Mouse (Mus musculus) frontal cortex, adult (tissue): ENCODE measurements around the gene Dlg2.

Experiments
- ATAC-seq: cut with Nextera tagmentation; 2 replicates; pipeline ENCODE4 v1.9.2; 2017; ENCODE audit warnings: mild to moderate bottlenecking, moderate library complexity, mixed read lengths; ENCODE audit not compliant: low TSS enrichment

Dlg2 gene

GRCm38 (mm10) chr7:90476313-90477245 lies at the start of gene Dlg2:
Gene Dlg2 (plus strand): TSS chr7:90476672.
- ATAC-seq = peak; percentile 35

DNA sequence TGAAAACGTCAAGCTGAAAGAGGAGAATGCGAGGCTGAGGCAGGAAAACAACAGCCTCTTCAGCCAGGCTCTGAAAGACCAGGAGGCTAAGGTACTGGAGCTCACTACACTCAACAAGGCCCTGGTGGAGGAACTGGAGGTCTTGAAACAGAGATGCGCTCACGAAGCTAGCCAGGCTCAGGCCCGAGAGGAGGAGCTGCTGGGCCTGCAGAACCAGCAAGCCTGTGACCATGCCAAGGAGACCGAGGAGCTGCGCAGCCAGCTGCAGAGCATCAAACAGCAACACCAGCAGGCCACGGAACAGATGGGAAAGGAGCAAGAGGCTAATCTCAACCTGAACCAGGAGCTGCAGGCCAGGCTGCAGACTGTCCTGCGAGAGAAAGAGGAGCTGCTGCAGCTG lies 49.5 kb upstream of the Dlg2 start:
- ATAC-seq = no peak

- ATAC-seq = no peak
Observed at GRCm38 (mm10) chr7:90432221-90432620, 44.3 kb upstream of the Dlg2 start.

- ATAC-seq = no peak
Observed at GRCm38 (mm10) chr7:90440044-90440443, 36.4 kb upstream of the Dlg2 start.

- ATAC-seq = 0 out of 2 replicates have a peak, but pooled peaks have one; percentile 1
Observed at GRCm38 (mm10) chr7:90442070-90442469, 34.4 kb upstream of the Dlg2 start.

- peak; percentile 92 for ATAC-seq
Observed at GRCm38 (mm10) chr7:90442518-90443080, 33.9 kb upstream of the Dlg2 start, which contains the start of gene Crebzf. Gene Crebzf (plus strand): TSS chr7:90442729.

GRCm38 (mm10) chr7:90443101-90444091 lies 33.1 kb upstream of the Dlg2 start:
- peak; percentile 65 for ATAC-seq

DNA sequence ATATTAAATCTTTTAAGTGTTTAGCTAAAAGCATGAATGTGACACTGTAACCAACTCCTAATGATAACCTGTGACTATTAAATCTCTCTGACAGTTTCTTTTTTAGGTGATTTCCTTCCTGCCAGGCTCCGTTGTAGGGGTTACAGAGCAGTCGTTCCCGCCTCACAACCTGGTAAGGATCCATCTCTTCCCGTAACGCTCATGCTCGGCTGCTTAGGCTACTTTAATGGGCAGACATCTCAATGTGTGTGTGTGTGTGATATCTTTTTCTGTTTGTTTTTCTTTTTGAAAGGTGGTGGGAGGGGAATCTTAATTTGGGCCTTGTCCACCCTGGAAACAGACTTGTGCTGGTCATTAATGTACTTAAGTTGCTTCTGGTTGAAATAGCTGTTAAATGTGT lies 32.3 kb upstream of the Dlg2 start:
- no peak for ATAC-seq

DNA sequence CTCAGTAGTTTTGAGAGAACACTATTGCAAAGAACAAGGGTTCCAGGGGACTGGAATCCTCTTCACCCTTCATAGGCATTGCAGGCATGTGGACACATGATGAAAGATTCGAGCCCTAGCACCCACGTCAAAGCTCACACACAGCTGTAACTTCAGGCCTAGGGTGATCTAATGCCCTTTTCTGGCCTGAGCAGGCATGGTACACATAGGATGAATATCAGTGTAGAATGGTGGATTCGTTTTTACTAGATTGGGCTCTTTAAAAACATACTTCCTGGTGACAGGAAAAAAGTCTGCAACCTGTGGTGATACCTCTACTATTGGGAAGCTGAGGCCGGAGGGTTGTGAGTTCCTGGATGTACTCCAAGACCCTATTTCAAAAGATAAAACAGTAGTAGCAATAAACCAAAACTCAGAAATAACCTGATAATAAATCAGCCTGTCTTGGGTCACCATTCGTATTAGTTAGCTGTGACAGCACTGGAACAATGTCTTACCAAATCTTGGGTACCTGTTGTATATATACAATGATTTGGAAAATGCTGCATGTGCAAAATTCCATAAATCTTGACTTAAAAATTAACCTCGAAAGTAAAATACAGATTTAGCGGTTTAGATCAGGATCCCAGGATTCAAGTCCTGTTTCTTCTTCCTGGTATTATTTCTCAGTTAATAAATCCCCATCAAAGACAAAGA lies 20.2 kb upstream of the Dlg2 start:
- no peak for ATAC-seq

DNA sequence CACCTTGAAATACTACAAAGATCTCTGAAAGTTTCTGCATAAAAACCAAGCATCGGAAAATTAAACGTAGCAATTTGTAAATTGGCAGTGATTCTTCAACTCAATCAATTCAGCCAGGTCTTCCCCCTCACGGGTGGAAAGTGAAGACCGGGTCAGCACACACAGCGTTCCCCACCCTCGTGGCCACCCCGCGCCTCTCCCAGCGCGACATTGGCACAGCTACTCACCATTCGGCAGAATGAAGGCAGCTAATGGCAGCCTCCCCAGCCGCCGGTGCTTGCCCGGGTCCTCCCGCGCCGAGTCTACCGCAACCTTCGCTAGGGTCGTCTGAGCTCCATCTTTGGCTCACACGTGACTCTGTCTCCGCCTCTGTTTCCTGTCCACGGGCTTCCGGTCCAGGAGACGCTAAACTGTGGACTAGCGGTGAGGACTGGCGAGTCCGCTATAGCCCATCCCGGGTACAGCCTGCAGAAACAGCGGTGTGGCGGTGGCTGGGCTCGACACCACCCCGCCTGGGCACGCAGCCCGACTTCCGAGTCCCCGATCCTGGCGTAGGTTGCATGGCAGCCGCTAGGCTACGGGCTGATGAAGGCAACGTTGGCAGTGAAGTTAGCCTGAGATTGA lies 19.5 kb upstream of the Dlg2 start, which contains the start of gene Tmem126a:
Gene Tmem126a, minus strand, starts transcription at position 385 of the 624 bp plus-strand sequence.
- ATAC-seq = peak; percentile 89

DNA sequence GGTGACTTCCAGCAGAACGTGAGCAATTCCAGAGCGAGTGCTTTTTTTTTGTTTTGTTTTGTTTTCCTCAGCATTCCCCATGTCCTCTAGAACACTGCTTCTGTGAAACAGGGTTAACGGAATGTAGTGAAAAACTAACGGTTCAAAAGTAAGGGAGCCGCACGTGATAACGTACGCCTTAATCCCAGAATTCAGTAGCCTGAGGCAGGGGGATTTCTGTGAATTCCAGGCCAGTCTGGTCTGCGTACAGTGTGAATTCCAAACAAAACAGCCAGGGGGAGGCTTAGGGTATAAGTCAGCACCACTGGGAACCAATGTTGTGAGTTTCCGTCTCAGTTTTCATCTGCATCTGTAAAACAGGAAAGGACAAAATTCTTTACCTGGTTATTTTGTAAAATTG lies 19.0 kb upstream of the Dlg2 start:
- peak; percentile 15; the same call in 1 of the 2 replicates for ATAC-seq

GRCm38 (mm10) chr7:90460330-90460729 lies 16.1 kb upstream of the Dlg2 start:
- ATAC-seq = no peak

DNA sequence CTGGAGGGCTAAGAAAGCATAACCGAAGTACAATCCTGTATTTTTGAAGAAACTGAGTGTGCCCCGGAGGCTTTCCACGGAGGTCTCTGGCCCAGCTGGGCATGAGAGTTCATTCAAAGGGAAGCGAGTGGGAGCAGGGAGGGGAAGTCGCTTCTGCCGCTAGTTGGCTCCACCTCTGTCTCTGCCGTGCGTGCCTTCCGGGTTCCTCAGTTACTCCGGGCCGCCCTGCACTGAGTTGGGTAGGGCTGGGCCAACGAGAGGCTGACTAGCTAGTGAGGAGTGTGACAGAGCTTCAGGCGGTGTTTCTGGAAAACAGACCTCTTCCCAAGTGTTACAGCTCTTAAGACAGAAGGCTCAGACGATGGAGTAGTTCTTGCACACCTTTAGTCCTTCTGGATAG lies 15.5 kb upstream of the Dlg2 start:
- ATAC-seq = 0 out of 2 replicates have a peak, but pooled peaks have one; percentile 14

DNA sequence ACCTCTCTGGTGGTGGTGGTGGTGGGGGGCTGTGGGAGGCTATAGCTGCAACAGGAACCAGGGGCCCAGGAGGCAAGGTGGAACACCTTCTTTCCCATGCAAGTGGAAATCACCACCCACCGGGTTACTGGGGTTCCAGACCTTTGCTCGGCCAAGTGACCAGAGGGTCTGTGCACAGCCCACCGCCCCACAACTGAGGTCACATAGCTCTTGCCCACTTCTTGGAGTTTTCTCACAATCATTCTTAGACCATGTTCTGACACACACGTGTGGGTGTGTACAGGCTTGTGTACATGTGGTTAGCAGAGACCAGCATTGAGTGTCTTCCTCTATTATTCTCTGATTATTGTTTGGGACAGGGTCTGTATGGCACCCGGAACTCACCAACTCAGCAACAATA lies 15.0 kb upstream of the Dlg2 start:
- no peak for ATAC-seq

DNA sequence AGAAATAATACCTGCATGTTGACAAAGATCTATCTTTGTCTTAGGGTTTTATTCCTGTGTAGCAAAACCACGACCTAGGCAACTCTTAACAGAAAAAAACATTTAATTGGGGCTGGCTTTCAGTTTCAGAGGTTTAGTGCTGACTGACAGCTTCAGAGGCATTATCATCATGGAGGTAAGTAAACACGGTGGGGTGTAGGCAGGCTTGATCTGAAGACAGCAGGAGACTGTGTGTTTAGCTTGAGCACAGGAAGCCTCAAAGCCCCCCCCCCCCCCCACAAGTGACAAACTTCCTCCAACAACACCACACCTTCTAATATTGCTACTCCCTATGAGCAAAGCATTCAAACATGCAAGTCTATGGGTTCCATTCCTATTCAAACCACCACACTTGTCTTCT lies 3.0 kb upstream of the Dlg2 start:
- ATAC-seq = no peak

GRCm38 (mm10) chr7:90475793-90476312 lies 619 bp upstream of the Dlg2 start, which contains the start of gene Tmem126b:
Gene Tmem126b (minus strand): TSS chr7:90476001.
- peak; percentile 96 for ATAC-seq

GRCm38 (mm10) chr7:90482607-90483006 lies 6.1 kb downstream of the Dlg2 start:
- no peak for ATAC-seq

DNA sequence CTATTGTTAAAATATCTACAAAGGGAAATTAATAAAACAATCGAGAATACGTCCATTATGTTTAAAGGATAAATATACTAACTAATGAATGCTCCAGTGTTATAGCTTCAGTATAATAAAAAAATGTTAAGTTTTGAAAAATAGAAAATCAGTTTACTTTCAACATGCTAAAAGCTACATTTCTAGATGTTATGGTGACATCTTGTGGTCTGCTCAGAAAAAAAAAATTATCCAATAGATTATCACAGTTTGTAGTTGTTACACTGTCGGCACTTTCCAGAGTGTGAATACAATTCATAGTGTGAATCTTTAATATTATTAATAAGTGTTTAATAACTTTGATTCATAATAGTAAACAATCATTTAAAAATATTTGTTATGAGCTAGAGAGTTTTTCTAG lies 31.7 kb downstream of the Dlg2 start:
- ATAC-seq = no peak

GRCm38 (mm10) chr7:90512293-90512692 lies 35.8 kb downstream of the Dlg2 start:
- peak; percentile 67; the same call in 1 of the 2 replicates for ATAC-seq
